Mouse (Mus musculus) mesoderm, embryonic 11.5 days (tissue): ENCODE data around the gene Stom.

Experiments used
- DNase-seq: peaks from one replicate; pipeline ENCODE4 v3.0.0-alpha.2; 2012; ENCODE audit warnings: low read depth, low spot score

The Stom gene

DNA sequence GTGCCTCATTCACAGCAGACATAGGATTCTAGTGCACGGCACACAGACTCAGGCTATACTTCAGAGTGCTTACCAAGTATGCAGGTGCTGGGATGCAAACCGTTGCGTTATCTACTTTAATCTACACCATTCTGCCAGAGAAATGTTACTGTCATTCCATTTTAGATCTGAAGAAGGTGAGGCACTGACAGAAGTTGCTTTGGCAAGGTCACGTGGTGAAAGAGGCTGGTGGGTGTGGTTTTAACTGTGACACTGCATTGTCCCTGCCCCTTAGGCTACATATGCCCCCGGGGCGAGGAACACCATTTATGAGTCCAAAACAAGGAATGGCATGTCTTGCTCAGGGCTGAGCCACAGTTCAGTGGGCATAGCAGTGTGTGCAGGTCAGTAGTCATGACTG is 63.9 kb downstream of the Stom start:
- DNase-seq, result no peak

DNA sequence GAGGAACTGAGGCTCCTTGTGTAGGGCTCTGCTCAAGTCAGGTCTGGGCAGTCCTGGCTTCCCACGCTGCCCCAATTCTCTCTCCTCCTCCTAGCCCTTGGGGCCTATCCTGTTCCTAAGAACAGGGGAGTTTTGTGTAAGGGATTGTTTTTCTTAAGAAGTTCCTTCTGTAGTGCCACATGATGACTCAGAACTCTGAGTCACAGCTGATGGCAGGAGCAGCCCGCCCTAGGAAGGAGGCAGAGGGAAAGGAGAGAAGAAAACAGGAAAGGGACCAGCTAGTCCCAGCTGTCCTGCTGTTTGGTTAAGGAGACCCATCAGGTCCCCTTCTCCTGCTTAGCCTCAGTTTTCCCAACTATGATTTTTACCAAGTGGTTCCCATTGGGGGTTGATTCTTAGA is 65.0 kb downstream of the Stom start:
- no peak for DNase-seq

DNA sequence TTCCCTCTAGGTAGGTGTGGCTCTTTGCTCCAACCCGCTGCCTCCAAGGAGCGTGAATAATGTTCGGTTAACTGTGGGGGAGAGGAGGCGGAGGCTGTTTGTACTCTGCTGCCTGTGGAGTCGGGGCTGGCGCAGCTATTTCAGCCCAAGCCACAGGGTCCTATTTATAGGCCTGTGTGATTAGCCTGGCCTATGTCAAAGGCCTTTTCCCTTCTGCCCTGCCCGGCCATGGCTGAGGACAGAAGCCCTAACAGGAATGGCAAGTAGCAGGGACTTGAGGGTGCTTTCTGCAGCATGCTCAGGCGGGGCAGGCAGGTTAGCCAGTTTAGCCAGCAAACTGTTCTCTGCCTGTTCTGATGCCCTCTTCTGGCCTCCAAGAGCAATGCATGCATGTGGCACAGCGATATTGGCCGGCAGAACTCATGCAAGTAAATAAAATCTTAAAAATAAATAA is 66.2 kb downstream of the Stom start:
- DNase-seq, result peak; percentile 69

DNA sequence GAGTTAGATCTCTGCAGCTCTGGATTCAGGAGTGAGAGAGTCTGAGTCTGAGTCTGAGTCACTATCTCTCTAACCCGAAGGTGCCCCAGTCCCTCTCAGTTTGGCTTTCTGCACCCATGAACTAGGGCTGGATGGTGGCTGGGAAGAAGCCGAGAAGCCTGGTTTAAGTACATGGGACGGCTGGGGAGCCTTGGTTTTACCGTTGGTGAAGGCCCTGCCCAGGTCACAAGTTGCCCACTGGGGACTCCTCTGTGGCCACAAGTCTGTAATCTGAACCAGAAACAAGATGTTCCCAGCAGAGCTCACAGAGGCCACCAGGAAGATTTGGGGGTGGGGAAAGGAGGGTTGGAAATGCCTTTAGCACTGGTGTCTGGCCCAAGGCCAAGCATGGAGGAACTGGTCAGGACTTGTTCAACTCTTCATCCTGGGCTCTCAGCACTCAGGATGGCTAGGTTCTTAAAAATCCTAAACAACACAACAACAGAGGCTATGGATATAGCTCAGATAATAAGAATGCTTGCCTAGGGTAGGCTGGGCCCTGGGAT is 67.0 kb downstream of the Stom start:
- no peak for DNase-seq

DNA sequence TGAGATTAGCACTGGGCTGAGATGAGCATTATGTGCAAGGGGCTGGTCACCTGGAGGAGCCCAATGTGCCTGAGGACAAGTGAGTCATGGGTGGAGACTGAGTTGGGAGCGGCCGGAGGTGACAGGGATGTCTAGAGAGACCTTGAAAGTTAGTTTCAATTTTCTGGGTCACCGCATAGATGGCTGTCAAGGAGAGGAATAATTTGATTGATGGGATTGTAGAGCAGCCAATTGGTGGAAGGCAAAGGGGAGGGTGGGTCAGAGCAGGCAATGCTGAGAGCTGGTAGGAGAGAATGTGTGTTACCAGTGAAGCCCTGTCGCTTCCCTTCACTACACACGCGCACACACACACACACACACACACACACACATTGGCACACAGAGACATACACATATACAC is 67.6 kb downstream of the Stom start:
- DNase-seq, result peak; percentile 18

DNA sequence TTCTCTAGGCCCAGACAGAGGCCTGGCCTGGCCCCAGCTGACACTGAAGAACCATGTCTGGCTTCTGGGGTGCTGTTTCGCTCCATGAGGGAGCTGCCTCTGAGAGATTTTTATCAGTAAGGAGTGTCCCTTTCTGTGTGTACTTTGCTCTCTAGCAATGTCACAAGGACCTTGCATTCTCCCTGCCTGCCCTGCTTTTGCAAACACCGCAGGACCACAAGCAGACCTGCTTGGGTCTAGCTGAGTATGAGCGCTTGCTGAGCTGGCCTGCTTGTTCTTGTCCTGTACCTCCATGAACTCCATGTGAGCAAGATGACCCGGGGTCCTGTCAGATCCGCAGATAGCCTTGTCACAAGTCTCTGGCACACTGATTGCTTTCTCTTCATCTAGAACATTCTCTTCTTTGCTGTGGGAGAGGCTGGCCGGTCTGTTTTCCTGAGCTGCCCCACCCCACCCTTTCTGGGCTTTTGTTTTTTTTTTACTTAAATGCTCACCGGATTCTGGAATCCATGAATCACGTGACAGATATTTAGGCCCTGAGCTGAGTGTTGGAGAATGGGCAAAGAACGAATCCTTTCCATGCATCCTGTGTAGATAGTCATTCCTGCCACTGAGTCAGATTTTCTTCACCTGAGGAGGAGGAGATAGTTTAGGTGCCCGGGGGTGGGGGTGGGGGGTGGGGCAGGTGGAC is 68.8 kb downstream of the Stom start:
- DNase-seq, result no peak

DNA sequence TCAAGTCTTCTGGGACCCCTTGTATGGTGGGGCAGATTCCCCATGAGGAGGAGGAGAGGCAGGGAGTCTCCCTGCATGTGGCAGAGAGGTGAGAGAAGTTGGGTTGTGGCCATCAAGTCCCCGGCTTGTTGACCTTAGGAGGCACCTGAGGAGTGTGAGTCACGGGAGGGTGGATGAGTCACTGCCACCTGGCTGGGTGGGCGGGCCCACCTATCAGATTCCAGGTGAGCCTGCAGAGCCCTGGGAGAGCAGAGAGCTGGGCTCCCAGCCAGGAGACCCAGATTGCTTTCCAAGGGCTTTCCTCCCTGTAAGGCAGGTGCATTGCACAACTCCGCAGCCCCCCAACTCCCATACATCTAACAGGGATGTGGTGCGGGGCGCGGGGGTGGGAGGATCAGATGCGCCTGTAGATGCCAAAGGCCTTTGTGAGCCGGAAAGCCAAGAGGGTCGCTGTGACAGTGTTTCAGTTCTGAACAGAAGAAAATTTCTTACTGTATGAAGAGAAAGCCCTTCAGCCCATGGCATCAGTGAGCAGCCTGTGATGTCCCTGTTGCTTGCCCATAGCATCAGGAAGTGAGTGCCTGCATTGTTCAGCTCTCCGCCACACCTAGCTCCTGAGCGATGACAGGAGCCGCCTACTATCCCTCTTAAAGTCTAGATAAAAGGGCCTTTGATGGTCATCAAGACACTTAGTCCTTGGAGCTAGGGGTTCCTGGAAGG is 69.5 kb downstream of the Stom start:
- no peak for DNase-seq

DNA sequence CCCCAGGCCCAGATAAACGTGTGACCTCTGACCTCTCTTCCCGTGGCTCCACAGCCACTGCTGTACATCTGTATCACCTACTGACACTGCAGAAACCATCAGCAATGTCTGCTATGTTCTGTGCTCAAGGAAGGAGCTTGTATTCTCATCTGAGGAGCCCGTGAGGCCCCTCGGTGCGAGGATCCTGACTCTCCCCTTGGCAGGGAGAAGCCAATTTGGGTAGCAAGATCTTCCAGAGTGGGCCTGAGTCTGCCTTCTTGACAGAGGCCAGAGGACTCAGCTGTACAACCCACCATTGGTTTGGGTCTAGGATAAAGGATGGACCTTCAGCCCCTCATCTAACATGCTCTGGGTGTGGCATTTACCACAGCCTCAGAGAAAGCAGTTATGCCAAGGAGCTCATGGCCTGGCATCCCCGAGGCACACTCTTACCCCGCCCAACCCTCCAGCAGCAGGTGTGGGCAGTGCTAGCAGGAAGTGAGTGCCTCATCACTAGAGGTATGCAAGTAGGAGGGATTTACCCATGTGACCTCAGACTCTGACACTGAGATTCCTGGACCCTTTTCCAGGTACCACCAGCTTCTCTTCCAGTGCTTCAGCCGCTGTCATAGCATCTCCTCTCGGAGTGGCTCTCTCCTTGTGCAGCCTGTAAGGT is 70.4 kb downstream of the Stom start:
- DNase-seq, result no peak

DNA sequence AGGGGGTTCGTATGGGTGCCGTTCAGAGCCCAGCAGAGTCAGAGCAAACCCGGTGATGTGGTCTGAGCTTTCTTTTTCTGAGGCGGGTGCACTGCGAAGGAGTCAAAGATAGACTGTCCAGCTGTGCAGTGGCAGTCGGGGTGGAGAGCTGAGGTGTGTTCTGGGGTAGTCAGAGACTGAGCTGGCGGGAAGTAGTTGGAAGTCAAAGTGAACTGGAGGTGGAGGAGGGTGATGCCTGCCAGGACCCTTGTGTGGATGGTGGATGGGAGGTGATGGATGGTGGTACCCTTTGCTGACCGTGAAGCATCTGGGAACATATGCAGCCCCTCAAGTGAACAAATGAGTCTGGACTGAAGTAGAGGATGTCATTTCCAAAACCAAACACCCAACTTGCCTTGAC is 71.0 kb downstream of the Stom start:
- no peak for DNase-seq

DNA sequence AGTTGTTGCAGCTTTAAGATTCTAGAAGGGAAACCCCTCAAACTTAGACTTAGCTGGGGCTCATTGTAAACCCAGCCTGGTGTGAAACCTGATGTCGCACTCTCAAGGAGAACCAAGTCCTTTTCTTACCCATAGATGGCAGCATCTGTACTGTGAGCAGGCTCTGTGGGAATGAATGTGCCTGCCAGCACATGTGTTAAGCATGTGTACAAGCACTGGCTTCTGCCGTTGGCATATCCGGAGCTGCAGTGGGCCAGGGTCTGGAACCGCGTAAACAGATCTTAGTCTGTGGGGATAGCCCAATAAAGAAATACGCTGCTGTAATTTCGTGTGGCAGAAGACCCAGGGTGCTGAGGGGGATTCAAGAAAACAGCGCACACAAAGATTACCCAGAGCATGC is 71.5 kb downstream of the Stom start:
- peak; percentile 74 for DNase-seq

DNA sequence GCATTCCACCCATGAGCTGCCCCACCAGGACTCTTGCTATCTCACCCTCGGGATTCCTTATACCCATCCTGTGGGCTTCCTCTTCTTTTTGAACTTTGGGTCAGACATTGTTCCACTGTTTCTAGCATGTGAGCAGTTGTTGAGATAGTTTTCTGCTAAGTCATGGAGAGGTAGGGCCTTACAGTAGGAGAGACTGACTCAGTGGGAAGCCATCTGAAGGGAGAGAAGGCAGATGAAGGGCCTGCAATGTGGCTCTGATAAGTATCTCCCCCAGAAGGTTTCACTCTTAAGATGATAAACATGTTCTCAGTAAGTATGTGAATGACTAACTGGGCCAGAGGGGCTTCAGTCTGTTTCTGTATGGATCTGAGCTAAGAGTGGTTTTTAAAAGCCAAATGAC is 72.7 kb downstream of the Stom start:
- no peak for DNase-seq
